Mouse (Mus musculus) ES-CJ7 (cell line): ENCODE measurements around the gene Cyp4a12a.
"Not testable (repeated sequence)": the region's sequence is repeated elsewhere in the genome, so short reads cannot be mapped to it uniquely, and the experiment has no call there.

Source experiments
- DNase-seq: peaks from one replicate; pipeline ENCODE4 v3.0.0; 2011; ENCODE audit warnings: low read depth, low spot score

Gene Cyp4a12a

DNA sequence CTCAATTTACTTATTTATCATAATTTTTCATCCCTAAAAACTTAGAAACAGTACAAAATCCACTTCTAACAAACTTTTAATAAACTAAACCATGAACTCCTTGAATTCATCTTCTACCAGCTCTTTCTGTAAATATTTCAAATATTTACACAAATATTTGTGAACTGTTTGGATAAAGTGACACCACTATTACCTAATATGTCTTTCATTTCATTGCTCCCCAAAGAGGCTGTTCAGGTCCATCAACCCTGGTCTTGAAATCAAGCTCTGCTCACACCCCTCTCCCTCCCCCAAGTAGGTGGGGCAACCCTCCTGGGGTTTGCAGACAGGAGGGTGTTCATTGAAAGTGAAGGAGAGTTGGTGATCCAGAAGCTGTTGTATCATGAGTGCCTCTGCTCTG is at the start of gene Cyp4a12a:
TSS of gene Cyp4a12a (plus strand) at position 301 of the 400 bp plus-strand sequence.
- not testable (repeated sequence) for DNase-seq

DNA sequence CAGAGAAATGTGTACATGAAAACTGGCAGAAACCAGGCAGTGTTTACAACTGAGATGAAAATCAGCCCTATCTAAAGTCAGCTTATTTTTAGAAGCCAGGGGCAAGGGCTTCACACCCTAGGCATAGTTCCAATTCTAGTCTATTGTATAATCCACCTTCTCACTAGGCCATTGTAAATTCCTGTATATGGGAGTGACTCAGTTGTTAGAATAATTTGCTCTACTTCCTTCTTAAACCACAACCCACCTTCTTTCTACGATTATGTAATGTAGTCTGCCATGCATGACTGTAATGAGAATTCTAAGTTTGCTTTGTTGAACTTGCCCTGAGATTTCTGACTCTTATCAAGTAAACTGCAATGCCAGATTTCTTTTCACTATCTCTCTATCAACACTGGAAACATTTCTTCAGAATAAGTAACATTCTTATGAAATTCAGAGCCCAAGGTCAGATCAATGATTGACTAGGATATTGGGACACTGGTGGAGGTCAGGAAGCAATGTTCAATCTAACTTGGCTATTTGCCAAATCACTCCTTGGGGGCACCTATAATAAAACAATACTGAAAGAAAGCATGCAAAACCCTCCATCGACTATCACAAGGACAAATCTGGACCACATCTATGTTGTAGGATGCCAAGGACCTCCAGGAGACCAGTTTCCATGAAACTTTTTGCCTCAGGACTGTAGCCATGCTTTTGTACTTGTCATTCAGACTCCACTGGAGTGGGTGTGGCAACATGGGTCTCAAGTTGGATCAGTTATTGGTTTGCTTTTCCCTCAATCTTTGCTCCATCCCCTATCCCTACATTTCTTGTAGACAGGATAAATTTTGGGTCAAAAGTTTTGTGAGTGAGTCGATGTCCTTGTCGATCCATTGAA is 33.9 kb upstream of the Cyp4a12a start:
- DNase-seq: not testable (repeated sequence)

GRCm38 (mm10) chr4:115278215-115278982 is 20.4 kb upstream of the Cyp4a12a start:
- DNase-seq: not testable (repeated sequence)

DNA sequence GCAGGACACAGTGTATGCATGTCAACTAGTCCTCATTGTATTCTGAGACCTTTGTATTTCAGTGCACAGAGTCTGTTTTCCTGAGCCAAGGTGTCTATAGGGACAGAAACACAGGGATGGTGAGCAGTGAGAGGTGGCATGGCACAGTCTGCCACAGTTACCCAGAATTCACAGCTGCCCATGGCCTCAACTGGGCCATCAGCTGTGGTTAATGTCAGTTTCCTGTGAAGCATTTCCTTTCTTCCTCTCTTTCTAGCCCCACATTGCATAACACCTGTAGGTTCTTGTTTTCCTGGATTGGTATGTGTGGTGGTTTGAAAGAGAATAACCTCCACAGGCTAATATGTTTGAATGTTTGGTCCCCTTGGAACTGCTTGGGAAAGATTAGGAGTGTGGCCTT is 18.5 kb upstream of the Cyp4a12a start:
- DNase-seq: no peak

- DNase-seq: not testable (repeated sequence)
Measured at GRCm38 (mm10) chr4:115280779-115281178, 18.1 kb upstream of the Cyp4a12a start.

- not testable (repeated sequence) for DNase-seq
Measured at GRCm38 (mm10) chr4:115281231-115281767, 17.5 kb upstream of the Cyp4a12a start.

- DNase-seq: not testable (repeated sequence)
Measured at GRCm38 (mm10) chr4:115325722-115326121, 26.9 kb downstream of the Cyp4a12a start.

GRCm38 (mm10) chr4:115365624-115366023 is 66.8 kb downstream of the Cyp4a12a start:
- DNase-seq: not testable (repeated sequence)

GRCm38 (mm10) chr4:115368067-115368466 is 69.2 kb downstream of the Cyp4a12a start:
- not testable (repeated sequence) for DNase-seq
